Comparison of ENCODE assay signal across 9 mouse cellular contexts in the genomic region with DNA sequence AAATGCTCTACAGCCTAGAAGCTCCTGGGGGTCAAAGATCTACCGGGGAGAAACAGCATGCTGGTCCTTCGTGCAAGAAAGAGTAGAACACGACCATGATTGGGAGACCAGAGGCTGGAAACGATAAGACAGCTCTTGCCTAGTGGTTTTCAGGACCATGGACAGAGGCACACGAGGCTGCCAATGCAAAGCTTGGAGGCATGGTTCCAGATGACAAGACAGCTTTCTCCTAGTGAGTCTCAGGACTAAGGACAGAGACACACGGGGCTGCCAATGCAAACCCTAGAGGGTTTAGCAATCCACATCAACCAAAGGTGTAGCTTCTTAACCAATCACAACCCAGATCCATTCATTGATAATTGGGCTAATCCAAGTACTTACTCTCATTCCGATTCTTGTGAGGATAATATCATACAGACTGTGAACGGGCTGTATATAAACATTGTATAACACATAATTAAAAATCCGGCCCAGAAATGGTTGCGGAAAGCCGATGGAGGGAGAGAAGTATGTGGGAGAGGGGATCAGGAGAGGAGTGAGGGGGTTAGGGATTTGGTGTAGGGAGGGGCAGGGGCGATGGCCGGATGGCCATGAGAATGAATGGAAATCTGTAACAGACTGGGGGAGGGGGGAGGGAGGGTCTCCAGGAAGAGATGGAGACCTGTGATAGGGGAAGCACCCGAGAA.
A peak's percentile ranks its signal among the peaks of the same experiment; 100 is the strongest.
DNase-seq lines count a peak whose midpoint lies in the region; ATAC-seq and TF ChIP-seq lines count a peak whose summit lies in the region.
"Had no signal": no experiment of that assay in that cellular context is flagged by ENCODE, and none has a peak within 500 bp of the region (broad histone marks: within the 10 kb centered on the region; RNA-seq: fewer than 3 reads in every experiment).

No protein-coding gene starts in this region.

- DNase-seq in layer of hippocampus, postnatal 10 days (ENCODE audit: low spot score in 2 of 2) = peak; percentile 26 to 28
- DNase-seq in layer of hippocampus, adult 9-10 months (ENCODE audit: low spot score) = no peak
- peak; percentile 95 for DNase-seq in R1 (ENCODE audit: low read depth, low spot score)
- peak; percentile 96 for DNase-seq in embryonic facial prominence, embryonic 14.5 days (ENCODE audit: low spot score)
- peak; percentile 48 for DNase-seq in kidney, adult 9 months
- DNase-seq in lung, postnatal 36 days = peak; percentile 27
- no peak for DNase-seq in cerebellum, adult 18-20 months
- DNase-seq in layer of hippocampus, adult 2 months (ENCODE audit: low spot score in 2 of 2) = no peak

- no peak overlapping the region for H3K9ac ChIP-seq in embryonic facial prominence, embryonic 14.5 days (ENCODE audit: low read depth, low read length)
- H3K9ac ChIP-seq: neural tube, embryonic 13.5 days had no signal

- no peaks in the 10 kb centered on the region for H3K9me3 ChIP-seq in embryonic facial prominence, embryonic 14.5 days (ENCODE audit: control insufficient read depth, low read length)
- H3K9me3 ChIP-seq: neural tube, embryonic 13.5 days had no signal

- H3K36me3 ChIP-seq in embryonic facial prominence, embryonic 14.5 days (ENCODE audit: control insufficient read depth, insufficient read depth, low read length) = no peaks in the 10 kb centered on the region
- H3K36me3 ChIP-seq: neural tube, embryonic 13.5 days had no signal

- H3K4me1 ChIP-seq in embryonic facial prominence, embryonic 14.5 days (ENCODE audit: control insufficient read depth, insufficient read depth, low read length) = no peaks in the 10 kb centered on the region
- H3K4me1 ChIP-seq: neural tube, embryonic 13.5 days had no signal

- H3K27ac ChIP-seq in embryonic facial prominence, embryonic 14.5 days (replicated peaks; ENCODE audit: low read depth, low read length) = no peak overlapping the region
- no peak overlapping the region for H3K27ac ChIP-seq in layer of hippocampus, adult 2 months
- H3K27ac ChIP-seq: neural tube, embryonic 13.5 days had no signal

- WGBS in embryonic facial prominence, embryonic 14.5 days = 46% methylated on average over 14 of the region's 14 CpGs

- H3K4me3 ChIP-seq in embryonic facial prominence, embryonic 14.5 days (ENCODE audit: low read depth, low read length) = no peak overlapping the region
- no peak overlapping the region for H3K4me3 ChIP-seq in layer of hippocampus, adult 2 months
- H3K4me3 ChIP-seq: neural tube, embryonic 13.5 days had no signal

- no peak overlapping the region for H3K4me2 ChIP-seq in embryonic facial prominence, embryonic 14.5 days (ENCODE audit: low read depth, low read length)
- H3K4me2 ChIP-seq: neural tube, embryonic 13.5 days had no signal

- peak; percentile 77; the same call in 1 of the 2 replicates for ATAC-seq in embryonic facial prominence, embryonic 14.5 days (ENCODE audit: low read depth)

- TF ChIP-seq CTCF in layer of hippocampus, adult 2 months (conservative IDR thresholded peaks at IDR 0.05) = no peak

- no peaks in the 10 kb centered on the region for H3K27me3 ChIP-seq in embryonic facial prominence, embryonic 14.5 days (replicated peaks; ENCODE audit: control insufficient read depth, insufficient read depth, low read length)
- H3K27me3 ChIP-seq: neural tube, embryonic 13.5 days had no signal

Comparison
In these comparisons a context has a peak if more than half of its experiments do, and no peak if none do; other contexts are left out.
1. DNase-seq: peak in layer of hippocampus, postnatal 10 days (2 of 2), R1 (single experiment), embryonic facial prominence, embryonic 14.5 days (single experiment), kidney, adult 9 months (single experiment) and lung, postnatal 36 days (single experiment); none in layer of hippocampus, adult 9-10 months (single experiment), cerebellum, adult 18-20 months (0 of 2) and layer of hippocampus, adult 2 months (0 of 2).